Mouse (Mus musculus) intestine, embryonic 15.5 days (tissue): ENCODE results near the gene Nat8. TPM values are rescaled to one million over a fixed set of nuclear protein-coding genes. Genes with fewer than 3 reads are reported as not detected.
"Not testable (repeated sequence)": the region's sequence is repeated elsewhere in the genome, so short reads cannot be mapped to it uniquely, and the experiment has no call there.

Experiments
- ATAC-seq: fragments of 200-750 bp; cut with Nextera tagmentation; 2 replicates; pipeline ENCODE4 v1.8.0; 2017; ENCODE audit warnings: moderate TSS enrichment, moderate library complexity
- H3K27ac ChIP-seq: fragments of 300-500 bp; sonication (generic); 2 replicates; pipeline ENCODE4 v1.5.1; 2015; ENCODE audit warnings: mild to moderate bottlenecking, inconsistent platforms
- H3K27me3 ChIP-seq: fragments of 300-500 bp; sonication (generic); replicated peaks from 2 replicates; pipeline ENCODE4 v1.6.1; 2015; ENCODE audit warnings: inconsistent platforms
- H3K36me3 ChIP-seq: fragments of 300-500 bp; sonication (generic); 2 replicates; pipeline ENCODE4 v1.6.1; 2015; ENCODE audit warnings: inconsistent platforms
- H3K4me1 ChIP-seq: fragments of 300-500 bp; sonication (generic); replicated peaks from 2 replicates; pipeline ENCODE4 v1.6.1; 2015; ENCODE audit warnings: inconsistent platforms
- H3K4me2 ChIP-seq: fragments of 300-500 bp; sonication (generic); replicated peaks from 2 replicates; pipeline ENCODE4 v1.6.1; 2015; ENCODE audit warnings: mild to moderate bottlenecking, inconsistent platforms
- H3K4me3 ChIP-seq: fragments of 300-500 bp; sonication (generic); replicated peaks from 2 replicates; pipeline ENCODE4 v1.5.1; 2015; ENCODE audit warnings: inconsistent platforms
- H3K9ac ChIP-seq: fragments of 300-500 bp; sonication (generic); 2 replicates; pipeline ENCODE4 v1.6.1; 2015; ENCODE audit warnings: inconsistent platforms
- H3K9me3 ChIP-seq: fragments of 300-500 bp; sonication (generic); 2 replicates; pipeline ENCODE4 v1.6.1; 2016; ENCODE audit warnings: inconsistent platforms
- WGBS: fragments of 180-500 bp; shearing (Covaris S2); methylation state at CpG from one replicate; pipeline ENCODE4 v1.1.7; 2015; 5-methylcytosine and 5-hydroxymethylcytosine counted together
- polyA plus RNA-seq: library from polyadenylated mRNA; unstranded; fragments of >200 nt; fragmentation: Nextera tagmentation; extraction: Ambion mirVana; gene quantifications from 2 replicates; pipeline ENCODE4 v1.2.1, GENCODE M21; 2015

Nat8 gene
- polyA plus RNA-seq, 1 experiment from 2014 or later = 3.3 TPM

GRCm38 (mm10) chr6:85825886-85826285 lies 6.0 kb downstream of the Nat8 start:
- no peak for ATAC-seq
- H3K9ac ChIP-seq = no peak overlapping the region
- H3K9me3 ChIP-seq = no peaks in the 10 kb centered on the region
- H3K4me2 ChIP-seq = no peak overlapping the region
- 86% methylated on average over 2 of the region's 2 CpGs for WGBS
- no peaks in the 10 kb centered on the region for H3K27me3 ChIP-seq
- H3K4me3 ChIP-seq = no peak overlapping the region
- no peaks in the 10 kb centered on the region for H3K36me3 ChIP-seq
- H3K4me1 ChIP-seq = no peaks in the 10 kb centered on the region
- no peak overlapping the region for H3K27ac ChIP-seq

GRCm38 (mm10) chr6:85823382-85824090 lies 8.3 kb downstream of the Nat8 start:
- no peak overlapping the region for H3K4me2 ChIP-seq
- H3K9ac ChIP-seq = no peak overlapping the region
- no peak overlapping the region for H3K4me3 ChIP-seq
- no peaks in the 10 kb centered on the region for H3K27me3 ChIP-seq
- no peaks in the 10 kb centered on the region for H3K4me1 ChIP-seq
- no peak overlapping the region for H3K27ac ChIP-seq
- no peaks in the 10 kb centered on the region for H3K36me3 ChIP-seq
- 94% methylated on average over 1 of the region's 1 CpGs for WGBS
- ATAC-seq = no peak
- H3K9me3 ChIP-seq = no peaks in the 10 kb centered on the region

- no peak overlapping the region for H3K27ac ChIP-seq
- H3K4me2 ChIP-seq = no peak overlapping the region
- H3K9ac ChIP-seq = no peak overlapping the region
- H3K4me1 ChIP-seq = no peaks in the 10 kb centered on the region
- no peaks in the 10 kb centered on the region for H3K9me3 ChIP-seq
- WGBS = 86% methylated on average over 4 of the region's 4 CpGs
- H3K36me3 ChIP-seq = no peaks in the 10 kb centered on the region
- no peaks in the 10 kb centered on the region for H3K27me3 ChIP-seq
- no peak for ATAC-seq
- no peak overlapping the region for H3K4me3 ChIP-seq
Measured at GRCm38 (mm10) chr6:85822286-85822685, 9.6 kb downstream of the Nat8 start.

GRCm38 (mm10) chr6:85820837-85821236 lies 11.0 kb downstream of the Nat8 start, which contains the start of the genes Nat8f6 and Nat8f5:
Gene Nat8f6 (minus strand): TSS chr6:85820954.
Gene Nat8f5 (minus strand): TSS chr6:85820972.
- Histone ChIP-seq H3K36me3 (no peaks in the 10 kb centered on the region), H3K9ac (no peak within 1 kb of the TSS), H3K4me3 (no peak within 1 kb of the TSS), H3K27me3 (no peaks in the 10 kb centered on the region), H3K4me2 (no peak within 1 kb of the TSS), H3K4me1 (no peaks in the 10 kb centered on the region), H3K27ac (no peak within 1 kb of the TSS), H3K9me3 (no peaks in the 10 kb centered on the region)
- ATAC-seq = no peak
- WGBS = 73% methylated on average over 5 of the region's 5 CpGs

GRCm38 (mm10) chr6:85818338-85818737 lies 13.5 kb downstream of the Nat8 start:
- no peak for ATAC-seq
- WGBS = 52% methylated on average over 1 of the region's 1 CpGs
- H3K27me3 ChIP-seq = no peaks in the 10 kb centered on the region
- H3K9me3 ChIP-seq = no peaks in the 10 kb centered on the region
- no peak overlapping the region for H3K4me3 ChIP-seq
- H3K4me1 ChIP-seq = no peaks in the 10 kb centered on the region
- no peak overlapping the region for H3K27ac ChIP-seq
- no peak overlapping the region for H3K9ac ChIP-seq
- H3K36me3 ChIP-seq = no peaks in the 10 kb centered on the region
- no peak overlapping the region for H3K4me2 ChIP-seq

GRCm38 (mm10) chr6:85813339-85813738 lies 18.5 kb downstream of the Nat8 start:
- no peak overlapping the region for H3K4me3 ChIP-seq
- no peaks in the 10 kb centered on the region for H3K36me3 ChIP-seq
- H3K27me3 ChIP-seq = no peaks in the 10 kb centered on the region
- no peaks in the 10 kb centered on the region for H3K9me3 ChIP-seq
- H3K4me1 ChIP-seq = no peaks in the 10 kb centered on the region
- no peak overlapping the region for H3K9ac ChIP-seq
- ATAC-seq = no peak
- no peak overlapping the region for H3K27ac ChIP-seq
- H3K4me2 ChIP-seq = no peak overlapping the region
- 83% methylated on average over 2 of the region's 2 CpGs for WGBS

GRCm38 (mm10) chr6:85810942-85811537 lies 20.8 kb downstream of the Nat8 start:
- H3K27ac ChIP-seq, H3K4me1 ChIP-seq, H3K4me3 ChIP-seq, H3K4me2 ChIP-seq, H3K27me3 ChIP-seq, H3K36me3 ChIP-seq, H3K9ac ChIP-seq, H3K9me3 ChIP-seq: not testable (repeated sequence)
- ATAC-seq = peak; percentile 69; the same call in 1 of the 2 replicates
- WGBS = 39% methylated on average over 3 of the region's 3 CpGs

GRCm38 (mm10) chr6:85810514-85810913 lies 21.4 kb downstream of the Nat8 start:
- H3K9me3 ChIP-seq, H3K27me3 ChIP-seq, H3K4me1 ChIP-seq, H3K36me3 ChIP-seq, H3K9ac ChIP-seq, ATAC-seq, H3K4me2 ChIP-seq, H3K27ac ChIP-seq, H3K4me3 ChIP-seq: not testable (repeated sequence)
- WGBS = 81% methylated on average over 3 of the region's 3 CpGs

- WGBS = 61% methylated on average over 2 of the region's 3 CpGs
- H3K27ac ChIP-seq, H3K9ac ChIP-seq, H3K4me3 ChIP-seq, H3K4me1 ChIP-seq, H3K27me3 ChIP-seq, H3K4me2 ChIP-seq, H3K36me3 ChIP-seq, ATAC-seq, H3K9me3 ChIP-seq: not testable (repeated sequence)
Measured at GRCm38 (mm10) chr6:85809784-85810183, 22.1 kb downstream of the Nat8 start.

GRCm38 (mm10) chr6:85803180-85803579 lies 28.7 kb downstream of the Nat8 start:
- H3K27ac ChIP-seq, H3K9ac ChIP-seq, ATAC-seq, H3K36me3 ChIP-seq, H3K27me3 ChIP-seq, H3K4me2 ChIP-seq, H3K4me1 ChIP-seq, H3K9me3 ChIP-seq, H3K4me3 ChIP-seq: not testable (repeated sequence)
- WGBS = 59% methylated on average over 5 of the region's 5 CpGs

Other genes starting within 250 kb of the Nat8 start
- 3.1 and 3.6 TPM in 2 replicates for gene Alms1, start 244.6 kb downstream of the Nat8 start, polyA plus RNA-seq
- gene Nat8f7, start 118.9 kb downstream of the Nat8 start, polyA plus RNA-seq = not detected in 2 replicates
- gene Nat8f3, start 66.3 kb downstream of the Nat8 start, polyA plus RNA-seq = 0.10 TPM in 1 of 2 replicates, not detected in the other
- gene Nat8f6, start 11.1 kb downstream of the Nat8 start, polyA plus RNA-seq = not detected in 2 replicates
- gene Nat8f5, start 11.1 kb downstream of the Nat8 start, polyA plus RNA-seq = 0.16 and 0.29 TPM in 2 replicates
- 0.08 TPM in 1 of 2 replicates, not detected in the other for gene Nat8f2, start 37.1 kb upstream of the Nat8 start, polyA plus RNA-seq
- 4.5 and 5.0 TPM in 2 replicates for gene Nat8f4, start 72.8 kb upstream of the Nat8 start, polyA plus RNA-seq
- 39.3 and 41.8 TPM in 2 replicates for gene Tprkb, start 79.8 kb upstream of the Nat8 start, polyA plus RNA-seq
- gene Nat8f1, start 83.6 kb upstream of the Nat8 start, polyA plus RNA-seq = 8.6 and 9.0 TPM in 2 replicates
- gene Dusp11, start 129.6 kb upstream of the Nat8 start, polyA plus RNA-seq = 43.4 and 43.5 TPM in 2 replicates
- gene Figla, start 184.1 kb upstream of the Nat8 start, polyA plus RNA-seq = not detected in 2 replicates
- 7.6 and 8.6 TPM in 2 replicates for gene Add2, start 196.6 kb upstream of the Nat8 start, polyA plus RNA-seq